Mouse (Mus musculus): ENCODE data around the gene 2010315B03Rik.

DNA sequence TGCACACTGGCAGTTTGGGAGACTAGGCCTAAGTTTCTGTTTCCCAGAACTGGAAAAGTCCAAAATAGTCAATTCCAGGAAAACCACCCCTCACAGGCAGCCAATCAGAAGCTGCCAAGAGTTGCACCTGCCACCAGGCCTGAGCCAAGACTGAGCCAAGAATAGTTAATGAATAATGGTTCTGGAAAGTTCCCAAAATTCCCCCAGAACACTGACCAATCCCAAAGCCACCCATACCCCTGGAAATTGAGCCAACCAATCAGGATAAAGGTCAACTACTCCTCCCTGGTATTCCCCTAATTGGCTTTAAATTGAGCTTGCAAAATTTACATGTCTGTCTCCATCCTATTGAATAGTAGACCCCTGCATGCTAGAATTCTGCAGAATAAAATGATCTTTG lies 39.3 kb downstream of the 2010315B03Rik start:
- TF ChIP-seq CTCF (IDR thresholded peaks at IDR 0.05; ENCODE audit: borderline replicate concordance, extremely low read depth, insufficient read depth, insufficient read length) (no peak), POLR2A (IDR thresholded peaks at IDR 0.05; ENCODE audit: borderline replicate concordance, extremely low read depth, insufficient read depth, insufficient read length, poor library complexity, severe bottlenecking) (no peak)
